Mouse (Mus musculus) neural tube, embryonic 12.5 days (tissue): ENCODE measurements around the gene Mdm2. TPM values are rescaled to one million over a fixed set of nuclear protein-coding genes. Genes with fewer than 3 reads are reported as not detected.

Experiments
- ATAC-seq: fragments of 200-750 bp; cut with Nextera tagmentation; 2 replicates; pipeline ENCODE4 v1.8.0; 2017; ENCODE audit warnings: low read depth, mild to moderate bottlenecking, moderate TSS enrichment, moderate library complexity; ENCODE audit not compliant: low FRiP score
- H3K27ac ChIP-seq: fragments of 300-500 bp; sonication (generic); 2 replicates; pipeline ENCODE4 v1.5.1; 2016
- H3K27me3 ChIP-seq: fragments of 300-500 bp; sonication (generic); replicated peaks from 2 replicates; pipeline ENCODE4 v1.6.1; 2016; ENCODE audit warnings: mild to moderate bottlenecking
- H3K36me3 ChIP-seq: fragments of 300-500 bp; sonication (generic); 2 replicates; pipeline ENCODE4 v1.6.1; 2016; ENCODE audit warnings: mild to moderate bottlenecking
- H3K4me1 ChIP-seq: fragments of 300-500 bp; sonication (generic); 2 replicates; pipeline ENCODE4 v1.6.1; 2016
- H3K4me2 ChIP-seq: fragments of 300-500 bp; sonication (generic); replicated peaks from 2 replicates; pipeline ENCODE4 v1.6.1; 2016; ENCODE audit warnings: mild to moderate bottlenecking
- H3K4me3 ChIP-seq: fragments of 300-500 bp; sonication (generic); 2 replicates; pipeline ENCODE4 v1.5.1; 2016
- H3K9ac ChIP-seq: fragments of 300-500 bp; sonication (generic); 2 replicates; pipeline ENCODE4 v1.6.1; 2016; ENCODE audit warnings: mild to moderate bottlenecking
- H3K9me3 ChIP-seq: fragments of 300-500 bp; sonication (generic); 2 replicates; pipeline ENCODE4 v1.6.1; 2016; ENCODE audit warnings: mild to moderate bottlenecking
- WGBS: fragments of 180-500 bp; shearing (Covaris S2); methylation state at CpG from one replicate; pipeline ENCODE4 v1.1.7; 2016; 5-methylcytosine and 5-hydroxymethylcytosine counted together
- polyA plus RNA-seq: library from polyadenylated mRNA; unstranded; fragments of >200 nt; fragmentation: Nextera tagmentation; extraction: Ambion mirVana; gene quantifications from 2 replicates; pipeline ENCODE4 v1.2.1, GENCODE M21; 2016

The Mdm2 gene
- polyA plus RNA-seq, 1 experiment from 2014 or later: 74.4 TPM

- no peak for ATAC-seq
- Histone ChIP-seq H3K27me3 (no peaks in the 10 kb centered on the region), H3K9me3 (no peaks in the 10 kb centered on the region), H3K4me3 (no peak overlapping the region), H3K36me3 (no peaks in the 10 kb centered on the region), H3K9ac (no peak overlapping the region), H3K27ac (no peak overlapping the region), H3K4me1 (no peaks in the 10 kb centered on the region), H3K4me2 (no peak overlapping the region)
- 57% methylated on average over 21 of the region's 21 CpGs for WGBS
Observed at GRCm38 (mm10) chr10:117639899-117640594, 70.5 kb downstream of the Mdm2 start.

GRCm38 (mm10) chr10:117639221-117639599 lies 71.3 kb downstream of the Mdm2 start:
- no peak for ATAC-seq
- Histone ChIP-seq H3K4me3 (no peak overlapping the region), H3K36me3 (no peaks in the 10 kb centered on the region), H3K9me3 (no peaks in the 10 kb centered on the region), H3K9ac (no peak overlapping the region), H3K4me2 (no peak overlapping the region), H3K27ac (no peak overlapping the region), H3K4me1 (no peaks in the 10 kb centered on the region), H3K27me3 (no peaks in the 10 kb centered on the region)
- 93% methylated on average over 8 of the region's 8 CpGs for WGBS

Other genes starting within 250 kb of the Mdm2 start
- gene Cpm, start 81.3 kb downstream of the Mdm2 start, polyA plus RNA-seq: 10.0 and 10.3 TPM in 2 replicates
- gene Slc35e3, start 35.6 kb upstream of the Mdm2 start, polyA plus RNA-seq: 34.5 and 36.6 TPM in 2 replicates
- 63.2 and 67.1 TPM in 2 replicates for gene Nup107, start 81.9 kb upstream of the Mdm2 start, polyA plus RNA-seq
- 144 and 156 TPM in 2 replicates for gene Rap1b, start 135.3 kb upstream of the Mdm2 start, polyA plus RNA-seq